Mouse (Mus musculus): ENCODE measurements around the gene Ehf. TPM values are rescaled to one million over a fixed set of nuclear protein-coding genes. Genes with fewer than 3 reads are reported as not detected.

Gene Ehf
- total and polyA plus RNA-seq, 2 experiments from 2014 or later: 3.7 TPM; not detected in 1

- no peak overlapping the region for H3K4me2 ChIP-seq (ENCODE audit: low read depth, low read length)
- DNase-seq (ENCODE audit: low spot score) (no peak), ATAC-seq (ENCODE audit: insufficient read depth, low read depth) (no peak)
- no peaks in the 10 kb centered on the region for H3K27me3 ChIP-seq (ENCODE audit: control insufficient read depth, insufficient read depth, low read length)
- no peak overlapping the region for H3K27ac ChIP-seq (ENCODE audit: low read depth)
- H3K4me3 ChIP-seq (ENCODE audit: low read depth, low read length): no peak overlapping the region
- H3K4me1 ChIP-seq (ENCODE audit: control insufficient read depth, insufficient read depth): no peaks in the 10 kb centered on the region
- TF ChIP-seq CTCF (IDR thresholded peaks at IDR 0.05; ENCODE audit: low read depth): no peak
- no peak for TF ChIP-seq EP300 (IDR thresholded peaks at IDR 0.05; ENCODE audit: low read depth)
- no peak overlapping the region for H3K9ac ChIP-seq (replicated peaks; ENCODE audit: low read depth, low read length)
- no peaks in the 10 kb centered on the region for H3K9me3 ChIP-seq (replicated peaks; ENCODE audit: control insufficient read depth, low read length)
- no peaks in the 10 kb centered on the region for H3K36me3 ChIP-seq (replicated peaks; ENCODE audit: control insufficient read depth, insufficient read depth, low read length)
- 77% methylated on average over 1 of the region's 1 CpGs for WGBS
Observed at GRCm38 (mm10) chr2:103341375-103341971, 38.4 kb upstream of the Ehf start.

- no peak for TF ChIP-seq CTCF (IDR thresholded peaks at IDR 0.05; ENCODE audit: low read depth)
- no peak for TF ChIP-seq EP300 (IDR thresholded peaks at IDR 0.05; ENCODE audit: low read depth)
- H3K4me1 ChIP-seq (ENCODE audit: control insufficient read depth, insufficient read depth): no peaks in the 10 kb centered on the region
- no peak overlapping the region for H3K4me3 ChIP-seq (ENCODE audit: low read depth, low read length)
- H3K27ac ChIP-seq (ENCODE audit: low read depth): no peak overlapping the region
- no peak overlapping the region for H3K9ac ChIP-seq (replicated peaks; ENCODE audit: low read depth, low read length)
- no peak for ATAC-seq (ENCODE audit: insufficient read depth, low read depth)
- H3K36me3 ChIP-seq (replicated peaks; ENCODE audit: control insufficient read depth, insufficient read depth, low read length): no peaks in the 10 kb centered on the region
- DNase-seq (ENCODE audit: low spot score): no peak
- H3K27me3 ChIP-seq (ENCODE audit: control insufficient read depth, insufficient read depth, low read length): no peaks in the 10 kb centered on the region
- no peak overlapping the region for H3K4me2 ChIP-seq (ENCODE audit: low read depth, low read length)
- 72% methylated on average over 6 of the region's 6 CpGs for WGBS
- no peaks in the 10 kb centered on the region for H3K9me3 ChIP-seq (replicated peaks; ENCODE audit: control insufficient read depth, low read length)
Observed at GRCm38 (mm10) chr2:103338706-103339105, 35.6 kb upstream of the Ehf start.

GRCm38 (mm10) chr2:103337370-103337769 lies 34.3 kb upstream of the Ehf start:
- Histone ChIP-seq H3K4me1 (ENCODE audit: control insufficient read depth, insufficient read depth) (no peaks in the 10 kb centered on the region), H3K4me2 (ENCODE audit: low read depth, low read length) (no peak overlapping the region), H3K9ac (replicated peaks; ENCODE audit: low read depth, low read length) (no peak overlapping the region), H3K27ac (ENCODE audit: low read depth) (no peak overlapping the region), H3K36me3 (replicated peaks; ENCODE audit: control insufficient read depth, insufficient read depth, low read length) (no peaks in the 10 kb centered on the region), H3K4me3 (ENCODE audit: low read depth, low read length) (no peak overlapping the region), H3K27me3 (ENCODE audit: control insufficient read depth, insufficient read depth, low read length) (no peaks in the 10 kb centered on the region), H3K9me3 (replicated peaks; ENCODE audit: control insufficient read depth, low read length) (no peaks in the 10 kb centered on the region)
- WGBS: 85% methylated on average over 3 of the region's 3 CpGs
- DNase-seq (ENCODE audit: low spot score): no peak
- TF ChIP-seq CTCF (IDR thresholded peaks at IDR 0.05; ENCODE audit: low read depth) (no peak), EP300 (IDR thresholded peaks at IDR 0.05; ENCODE audit: low read depth) (no peak)
- no peak for ATAC-seq (ENCODE audit: insufficient read depth, low read depth)

- no peaks in the 10 kb centered on the region for H3K4me1 ChIP-seq (ENCODE audit: control insufficient read depth, insufficient read depth)
- DNase-seq (ENCODE audit: low spot score) (no peak), ATAC-seq (ENCODE audit: insufficient read depth, low read depth) (no peak)
- no peaks in the 10 kb centered on the region for H3K36me3 ChIP-seq (replicated peaks; ENCODE audit: control insufficient read depth, insufficient read depth, low read length)
- no peak overlapping the region for H3K4me2 ChIP-seq (ENCODE audit: low read depth, low read length)
- H3K4me3 ChIP-seq (ENCODE audit: low read depth, low read length): no peak overlapping the region
- TF ChIP-seq CTCF (IDR thresholded peaks at IDR 0.05; ENCODE audit: low read depth): no peak
- TF ChIP-seq EP300 (IDR thresholded peaks at IDR 0.05; ENCODE audit: low read depth): no peak
- H3K9me3 ChIP-seq (replicated peaks; ENCODE audit: control insufficient read depth, low read length): no peaks in the 10 kb centered on the region
- whole genome bisulfite sequencing: 68% methylated on average over 11 of the region's 11 CpGs
- no peak overlapping the region for H3K9ac ChIP-seq (replicated peaks; ENCODE audit: low read depth, low read length)
- no peak overlapping the region for H3K27ac ChIP-seq (ENCODE audit: low read depth)
- no peaks in the 10 kb centered on the region for H3K27me3 ChIP-seq (ENCODE audit: control insufficient read depth, insufficient read depth, low read length)
Observed at GRCm38 (mm10) chr2:103336621-103337020, 33.5 kb upstream of the Ehf start.

- TF ChIP-seq EP300 (IDR thresholded peaks at IDR 0.05; ENCODE audit: low read depth) (no peak), CTCF (IDR thresholded peaks at IDR 0.05; ENCODE audit: low read depth) (no peak)
- no peaks in the 10 kb centered on the region for H3K27me3 ChIP-seq (ENCODE audit: control insufficient read depth, insufficient read depth, low read length)
- no peak overlapping the region for H3K4me2 ChIP-seq (ENCODE audit: low read depth, low read length)
- no peak overlapping the region for H3K9ac ChIP-seq (replicated peaks; ENCODE audit: low read depth, low read length)
- H3K4me1 ChIP-seq (ENCODE audit: control insufficient read depth, insufficient read depth): no peaks in the 10 kb centered on the region
- no peak for ATAC-seq (ENCODE audit: insufficient read depth, low read depth)
- no peaks in the 10 kb centered on the region for H3K9me3 ChIP-seq (replicated peaks; ENCODE audit: control insufficient read depth, low read length)
- DNase-seq (ENCODE audit: low spot score): no peak
- no peaks in the 10 kb centered on the region for H3K36me3 ChIP-seq (replicated peaks; ENCODE audit: control insufficient read depth, insufficient read depth, low read length)
- WGBS: 78% methylated on average over 3 of the region's 3 CpGs
- no peak overlapping the region for H3K27ac ChIP-seq (ENCODE audit: low read depth)
- no peak overlapping the region for H3K4me3 ChIP-seq (ENCODE audit: low read depth, low read length)
Observed at GRCm38 (mm10) chr2:103336000-103336399, 32.9 kb upstream of the Ehf start.

DNA sequence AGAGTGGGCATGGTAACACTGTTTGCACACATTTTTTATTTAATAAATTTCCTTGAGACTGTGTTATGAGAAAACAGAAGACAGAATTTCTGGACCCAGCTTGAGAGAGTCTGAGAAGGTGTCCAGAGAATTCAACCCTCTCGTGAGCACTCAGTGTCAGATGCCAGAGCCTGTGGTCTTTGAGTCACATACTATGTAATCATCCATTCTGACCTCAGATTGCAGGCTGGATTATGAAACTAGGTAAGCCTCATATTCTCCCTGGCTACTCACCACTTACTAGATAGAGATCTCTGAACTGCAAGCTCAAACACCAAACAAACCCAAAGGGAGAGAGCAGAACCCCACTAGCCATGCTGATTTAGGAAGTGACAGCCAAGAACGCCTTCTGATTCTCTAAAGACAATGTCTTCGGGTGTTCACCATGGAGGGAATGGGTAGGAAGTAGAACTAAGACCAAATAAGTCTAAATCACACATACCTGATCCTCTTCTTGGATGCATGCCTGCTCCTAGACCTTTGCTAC lies 28.7 kb upstream of the Ehf start:
- ATAC-seq (ENCODE audit: insufficient read depth, low read depth): no peak
- Histone ChIP-seq H3K27ac (ENCODE audit: low read depth) (no peak overlapping the region), H3K27me3 (ENCODE audit: control insufficient read depth, insufficient read depth, low read length) (no peaks in the 10 kb centered on the region), H3K36me3 (replicated peaks; ENCODE audit: control insufficient read depth, insufficient read depth, low read length) (no peaks in the 10 kb centered on the region), H3K4me3 (ENCODE audit: low read depth, low read length) (no peak overlapping the region), H3K4me2 (ENCODE audit: low read depth, low read length) (no peak overlapping the region), H3K9ac (replicated peaks; ENCODE audit: low read depth, low read length) (no peak overlapping the region), H3K4me1 (ENCODE audit: control insufficient read depth, insufficient read depth) (no peaks in the 10 kb centered on the region), H3K9me3 (replicated peaks; ENCODE audit: control insufficient read depth, low read length) (no peaks in the 10 kb centered on the region)
- no peak for DNase-seq (ENCODE audit: low spot score)
- 82% methylated on average over 3 of the region's 3 CpGs for WGBS
- TF ChIP-seq CTCF (IDR thresholded peaks at IDR 0.05; ENCODE audit: low read depth) (no peak), EP300 (IDR thresholded peaks at IDR 0.05; ENCODE audit: low read depth) (no peak)

All from heart, postnatal 0 days (tissue).